Mouse (Mus musculus) MEL (cell line): Measurements from ENCODE around the gene Fbxo3. TPM values are rescaled to one million over a fixed set of nuclear protein-coding genes. Genes with fewer than 3 reads are reported as not detected.

Experiments used
- DNase-seq: peaks from one replicate; pipeline ENCODE4 v3.0.0; 2011; ENCODE audit warnings: low read depth, low spot score
- H3K27ac ChIP-seq: 2 replicates; pipeline ENCODE4 v1.5.1; 2012; ENCODE audit warnings: low read depth, mild to moderate bottlenecking, control low read depth, low read length, moderate library complexity; ENCODE audit not compliant: control insufficient read depth
- H3K27me3 ChIP-seq, 2 experiments: fragments of 150-350 bp in 1 of 2; sonication (generic) in 1 of 2; 2 replicates each; pipeline ENCODE4 v1.6.1; 2012; ENCODE audit warnings: low read length in 2 of 2, mild to moderate bottlenecking in 2 of 2, improper control_type of control experiment in 1 of 2, moderate library complexity in 1 of 2; ENCODE audit not compliant: insufficient read depth in 2 of 2, control insufficient read depth in 1 of 2
- H3K36me3 ChIP-seq, 2 experiments: 2 replicates each; pipeline ENCODE4 v1.6.1; 2012 to 2014; ENCODE audit warnings: low read length in 2 of 2, improper control_type of control experiment in 1 of 2, inconsistent platforms in 1 of 2, mild to moderate bottlenecking in 1 of 2; ENCODE audit not compliant: insufficient read depth in 2 of 2, control insufficient read depth in 1 of 2
- H3K4me1 ChIP-seq, 2 experiments: fragments of 150-350 bp in 1 of 2; sonication (generic) in 1 of 2; 2 replicates each; pipeline ENCODE4 v1.6.1; 2012; ENCODE audit warnings: low read length in 2 of 2, improper control_type of control experiment in 1 of 2, mild to moderate bottlenecking in 1 of 2; ENCODE audit not compliant: insufficient read depth in 2 of 2, control insufficient read depth in 1 of 2
- H3K4me3 ChIP-seq, 2 experiments: fragments of 150-350 bp in 1 of 2; sonication (generic) in 1 of 2; 2 replicates each; pipeline ENCODE4 v1.5.1; 2012; ENCODE audit warnings: low read depth in 2 of 2, low read length in 2 of 2, mild to moderate bottlenecking in 2 of 2, moderate library complexity in 2 of 2, control low read depth in 1 of 2, improper control_type of control experiment in 1 of 2; ENCODE audit not compliant: control insufficient read depth in 1 of 2, insufficient read depth in 1 of 2
- H3K79me2 ChIP-seq: 2 replicates; pipeline ENCODE4 v1.6.1; 2012; ENCODE audit warnings: mild to moderate bottlenecking, low read length, moderate library complexity; ENCODE audit not compliant: control insufficient read depth, poor library complexity, insufficient read depth
- H3K9ac ChIP-seq: 2 replicates; pipeline ENCODE4 v1.6.1; 2012; ENCODE audit warnings: low read depth, mild to moderate bottlenecking, control low read depth, low read length, moderate library complexity; ENCODE audit not compliant: control insufficient read depth, poor library complexity, severe bottlenecking
- H3K9me3 ChIP-seq: fragments of 150-350 bp; sonication (generic); replicated peaks from 2 replicates; pipeline ENCODE4 v1.6.1; 2012; ENCODE audit warnings: mild to moderate bottlenecking, low read length, improper control_type of control experiment, moderate library complexity; ENCODE audit not compliant: insufficient read depth
- BHLHE40 ChIP-seq: IDR thresholded peaks from 2 replicates; pipeline ENCODE4 v1.6.1; 2012; ENCODE audit warnings: low read depth, mild to moderate bottlenecking, inconsistent platforms, low read length, improper control_type of control experiment, borderline replicate concordance
- CTCF ChIP-seq, 3 experiments: IDR thresholded peaks in 2 of 3; conservative IDR thresholded peaks in 1 of 3; 2 replicates each; pipeline ENCODE4 v1.5.1; 2011 to 2012; ENCODE audit warnings: low read length in 3 of 3, low read depth in 2 of 3, mild to moderate bottlenecking in 2 of 3, improper control_type of control experiment in 1 of 3, inconsistent platforms in 1 of 3, mixed read lengths in 1 of 3, moderate library complexity in 1 of 3; ENCODE audit not compliant: control insufficient read depth in 1 of 3, insufficient read depth in 1 of 3, poor library complexity in 1 of 3, severe bottlenecking in 1 of 3
- ELF1 ChIP-seq: IDR thresholded peaks from 2 replicates; pipeline ENCODE4 v1.6.1; 2014; ENCODE audit warnings: low read depth, mild to moderate bottlenecking, inconsistent platforms, low read length, improper control_type of control experiment, moderate library complexity
- GATA1 ChIP-seq: IDR thresholded peaks from 2 replicates; pipeline ENCODE4 v1.6.1; 2011; ENCODE audit warnings: low read depth, low read length, improper control_type of control experiment
- JUND ChIP-seq: IDR thresholded peaks from 2 replicates; pipeline ENCODE4 v1.6.1; 2011; ENCODE audit warnings: low read depth, mild to moderate bottlenecking, improper control_type of control experiment, low read length
- MAZ ChIP-seq: IDR thresholded peaks from 2 replicates; pipeline ENCODE4 v1.6.1; 2012; ENCODE audit warnings: low read depth, mild to moderate bottlenecking, inconsistent platforms, low read length, improper control_type of control experiment
- MEF2A ChIP-seq: IDR thresholded peaks from 2 replicates; pipeline ENCODE4 v1.6.1; 2014; ENCODE audit warnings: low read depth, mild to moderate bottlenecking, inconsistent platforms, low read length, improper control_type of control experiment; ENCODE audit not compliant: poor library complexity, insufficient replicate concordance, severe bottlenecking; ENCODE audit errors: extremely low read depth
- MYB ChIP-seq: IDR thresholded peaks from 2 replicates; pipeline ENCODE4 v1.6.1; 2011; ENCODE audit warnings: mild to moderate bottlenecking, low read depth, low read length, improper control_type of control experiment
- MYC ChIP-seq: IDR thresholded peaks from 2 replicates; pipeline ENCODE4 v1.6.1; 2011; ENCODE audit warnings: low read depth, mild to moderate bottlenecking, low read length, improper control_type of control experiment, moderate library complexity
- NELFE ChIP-seq: IDR thresholded peaks from 2 replicates; pipeline ENCODE4 v1.6.1; 2011; ENCODE audit warnings: low read depth, low read length, improper control_type of control experiment
- POLR2A ChIP-seq, 2 experiments: IDR thresholded peaks; 2 replicates each; pipeline ENCODE4 v1.6.1; 2011 to 2012; ENCODE audit warnings: low read length in 2 of 2, mild to moderate bottlenecking in 2 of 2, control low read depth in 1 of 2, improper control_type of control experiment in 1 of 2, low read depth in 1 of 2, moderate library complexity in 1 of 2; ENCODE audit not compliant: control insufficient read depth in 1 of 2, insufficient read depth in 1 of 2, poor library complexity in 1 of 2
- POLR2AphosphoS2 ChIP-seq: IDR thresholded peaks from 2 replicates; pipeline ENCODE4 v1.6.1; 2011; ENCODE audit warnings: low read length, improper control_type of control experiment
- RAD21 ChIP-seq: IDR thresholded peaks from 2 replicates; pipeline ENCODE4 v1.6.1; 2011; ENCODE audit warnings: mild to moderate bottlenecking, low read depth, low read length, improper control_type of control experiment
- SIN3A ChIP-seq: IDR thresholded peaks from 2 replicates; pipeline ENCODE4 v1.6.1; 2012; ENCODE audit warnings: low read length, improper control_type of control experiment, inconsistent platforms
- SMC3 ChIP-seq: IDR thresholded peaks from 2 replicates; pipeline ENCODE4 v1.6.1; 2011; ENCODE audit warnings: low read depth, low read length, improper control_type of control experiment
- TBP ChIP-seq: IDR thresholded peaks from 2 replicates; pipeline ENCODE4 v1.8.0; 2011; ENCODE audit warnings: low read depth, low read length, improper control_type of control experiment
- TCF12 ChIP-seq: IDR thresholded peaks from 2 replicates; pipeline ENCODE4 v1.6.1; 2014; ENCODE audit warnings: low read depth, mild to moderate bottlenecking, inconsistent platforms, low read length, improper control_type of control experiment, moderate library complexity
- ZC3H11A ChIP-seq: IDR thresholded peaks from 2 replicates; pipeline ENCODE4 v1.6.1; 2012; ENCODE audit warnings: low read depth, mild to moderate bottlenecking, inconsistent platforms, low read length, improper control_type of control experiment
- ZKSCAN1 ChIP-seq: IDR thresholded peaks from 2 replicates; pipeline ENCODE4 v1.6.1; 2012; ENCODE audit warnings: low read depth, mild to moderate bottlenecking, inconsistent platforms, low read length, improper control_type of control experiment, moderate library complexity
- polyA plus RNA-seq, 2 experiments: library from polyadenylated mRNA; stranded (reverse) in 1 of 2; unstranded in 1 of 2; fragments of >175 nt in 1 of 2; fragments of >200 nt in 1 of 2; gene quantifications; 2 replicates each; pipeline versions ENCODE4 v1.2.1 to v1.2.4; 2012; ENCODE audit warnings: low replicate concordance in 2 of 2, low read depth in 1 of 2; ENCODE audit not compliant: insufficient read length in 2 of 2, insufficient read depth in 1 of 2, missing spikeins in 1 of 2
- total RNA-seq: library from RNA; depleted of rRNA; stranded (reverse); fragments of 300-350 nt; gene quantifications from 2 replicates; pipeline ENCODE4 v1.2.3, GENCODE M21; 2012; rRNA removed

Fbxo3 gene
- total RNA-seq, result 30.9 and 32.7 TPM in 2 replicates
- 10 to 100 TPM; 41.9 to 55.4 TPM for polyA plus RNA-seq

GRCm38 (mm10) chr2:104027458-104028138 is at the start of gene Fbxo3:
Gene Fbxo3, plus strand, starts transcription at chr2:104027721.
- peak within 1 kb of the TSS; percentile 88 for H3K9ac ChIP-seq
- TF ChIP-seq POLR2AphosphoS2 (0 out of 2 replicates have a peak, but pooled peaks have one; percentile 61), SIN3A (0 out of 2 replicates have a peak, but pooled peaks have one; percentile 18), TCF12 (0 out of 2 replicates have a peak, but pooled peaks have one; percentile 29), NELFE (peak; percentile 70), CTCF (IDR thresholded peaks at IDR 0.05 in 2 of 3, conservative IDR thresholded peaks at IDR 0.05 in 1 of 3; ENCODE audit: control insufficient read depth in 1 of 3, insufficient read depth in 1 of 3, low read depth in 2 of 3, low read length in 3 of 3, poor library complexity in 1 of 3, severe bottlenecking in 1 of 3) (peak in 2 of 3 experiments; percentile 27 to 55; a peak in 4 of 6 replicates), MYB (no peak), POLR2A (IDR thresholded peaks at IDR 0.05; ENCODE audit: control insufficient read depth in 1 of 2, insufficient read depth in 1 of 2, low read depth in 1 of 2, low read length in 2 of 2, poor library complexity in 1 of 2) (peak; percentile 68 to 73), GATA1 (no peak), TBP (0 out of 2 replicates have a peak, but pooled peaks have one; percentile 6)
- H3K79me2 ChIP-seq, result peaks cover 16% of the 10 kb centered on the region
- H3K4me3 ChIP-seq, result peak within 1 kb of the TSS; percentile 97 to 100
- peak; percentile 92 for DNase-seq
- H3K27me3 ChIP-seq, result no peaks in the 10 kb centered on the region
- peaks cover 8 to 11% of the 10 kb centered on the region in 2 experiments for H3K4me1 ChIP-seq
- H3K36me3 ChIP-seq, result peaks cover 0 to 16% of the 10 kb centered on the region in 2 experiments; a peak in 2 of 4 replicates
- no peaks in the 10 kb centered on the region for H3K9me3 ChIP-seq
- H3K27ac ChIP-seq, result peak within 1 kb of the TSS; percentile 58

GRCm38 (mm10) chr2:103982250-103982649 is 45.3 kb upstream of the Fbxo3 start:
- Histone ChIP-seq H3K27ac (no peak overlapping the region; the same call in 1 of the 2 replicates), H3K4me1 (no peaks in the 10 kb centered on the region), H3K4me3 (no peak overlapping the region), H3K9ac (no peak overlapping the region), H3K36me3 (peaks cover 3 to 12% of the 10 kb centered on the region in 2 experiments; a peak in 3 of 4 replicates), H3K9me3 (no peaks in the 10 kb centered on the region), H3K27me3 (no peaks in the 10 kb centered on the region), H3K79me2 (no peaks in the 10 kb centered on the region)
- TF ChIP-seq MAZ (0 out of 2 replicates have a peak, but pooled peaks have one; percentile 74), MYC (no peak), BHLHE40 (peak; percentile 52), RAD21 (peak; percentile 88), GATA1 (peak; percentile 34; the same call in 1 of the 2 replicates), SMC3 (peak; percentile 98), POLR2AphosphoS2 (peak; percentile 66; the same call in 1 of the 2 replicates), JUND (no peak), ZKSCAN1 (no peak), ZC3H11A (peak; percentile 98), CTCF (IDR thresholded peaks at IDR 0.05 in 2 of 3, conservative IDR thresholded peaks at IDR 0.05 in 1 of 3; ENCODE audit: control insufficient read depth in 1 of 3, insufficient read depth in 1 of 3, low read depth in 2 of 3, low read length in 3 of 3, poor library complexity in 1 of 3, severe bottlenecking in 1 of 3) (peak; percentile 75 to 97 (median 96)), TCF12 (0 out of 2 replicates have a peak, but pooled peaks have one; percentile 7), MEF2A (no peak), ELF1 (no peak)
- DNase-seq, result peak; percentile 75
